Mouse (Mus musculus): Measurements from ENCODE around the gene Zeb2. TPM values are rescaled to one million over a fixed set of nuclear protein-coding genes. Genes with fewer than 3 reads are reported as not detected.
A peak's percentile ranks its signal among the peaks of the same experiment; 100 is the strongest.

Zeb2 gene
- polyA plus RNA-seq, 1 experiment: 1,127 TPM

DNA sequence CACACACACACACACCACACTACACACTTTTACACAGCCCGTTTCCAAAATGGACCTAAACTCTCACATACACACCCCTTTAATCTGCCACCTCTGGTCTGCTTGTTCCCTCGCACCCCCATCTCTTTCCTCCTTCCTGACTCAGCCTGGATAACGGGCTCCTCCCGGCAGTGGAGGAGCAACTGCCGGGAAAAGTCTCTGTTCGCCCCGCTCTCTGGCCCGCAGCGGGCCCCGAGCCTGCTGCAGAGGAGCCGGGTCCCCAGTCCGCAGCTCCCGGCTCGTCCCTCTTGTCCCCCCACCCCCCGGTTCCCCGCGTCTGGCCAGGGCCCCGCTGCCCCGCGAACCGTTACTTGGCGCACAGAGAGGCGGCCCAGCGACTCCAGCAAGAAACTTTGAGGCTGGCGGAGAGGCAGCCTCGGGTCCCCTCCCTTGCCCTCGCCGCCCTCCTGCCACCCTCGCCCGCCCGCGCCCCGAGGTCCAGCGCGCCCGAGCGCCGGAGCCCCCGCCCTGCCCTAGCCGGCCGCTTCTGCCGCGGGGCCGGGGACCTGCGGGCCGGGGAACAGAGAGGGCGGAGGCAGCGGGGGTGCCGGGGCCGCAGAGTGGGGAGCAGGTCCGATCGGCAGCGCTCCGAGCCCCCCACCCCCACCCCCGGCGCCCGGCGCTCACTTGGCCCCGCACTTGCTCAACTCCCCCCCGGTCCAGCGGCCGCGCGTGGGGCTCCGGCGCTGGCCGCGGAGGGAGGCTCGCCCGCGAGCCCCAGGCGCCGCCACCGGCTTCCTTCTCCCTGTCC lies 7.8 kb downstream of the Zeb2 start:
- peak overlapping the region; percentile 100 for H3K27ac ChIP-seq (ENCODE audit: insufficient read depth, low read depth, low read length)
- no peak for TF ChIP-seq CTCF (IDR thresholded peaks at IDR 0.05; ENCODE audit: insufficient read depth, low read depth, low read length)
- TF ChIP-seq POLR2A (IDR thresholded peaks at IDR 0.05; ENCODE audit: insufficient read depth, low read depth, low read length): no peak
- peak overlapping the region; percentile 97 for H3K4me3 ChIP-seq (ENCODE audit: insufficient read depth, low read depth, low read length)
- H3K4me1 ChIP-seq (ENCODE audit: control insufficient read depth, insufficient read depth, low read length): peaks cover 8% of the 10 kb centered on the region; the same call in 1 of the 2 replicates
- WGBS: 1% methylated on average over 69 of the region's 74 CpGs

DNA sequence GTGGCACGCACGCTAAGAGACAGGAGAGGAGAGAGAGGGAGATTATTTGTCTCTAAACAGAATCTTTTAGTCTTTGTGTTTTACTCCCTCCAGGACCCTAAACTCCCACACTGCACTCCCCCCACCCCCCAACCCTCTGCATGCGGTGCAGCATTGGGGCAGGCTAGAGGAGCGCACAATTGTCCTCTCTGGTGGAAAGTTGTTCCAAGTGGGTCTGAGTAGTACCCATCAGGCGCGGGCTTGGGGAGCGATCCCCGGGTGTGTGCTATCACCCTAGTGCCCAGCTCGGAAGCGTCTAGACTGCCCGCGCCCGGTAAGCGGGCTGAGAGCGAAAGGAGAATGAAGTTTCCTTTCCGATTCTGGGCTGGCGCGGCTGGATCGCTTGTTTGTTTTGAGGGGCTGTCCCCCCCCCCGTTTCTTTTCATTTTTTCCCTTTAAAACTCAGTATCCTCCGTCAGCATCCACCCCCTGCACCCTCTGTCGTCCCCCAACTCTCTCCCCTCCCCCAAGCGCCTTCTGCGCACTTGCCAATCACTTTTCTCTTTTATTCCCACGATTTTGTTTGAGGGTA lies 8.6 kb downstream of the Zeb2 start:
- TF ChIP-seq POLR2A (IDR thresholded peaks at IDR 0.05; ENCODE audit: insufficient read depth, low read depth, low read length): 0 out of 2 replicates have a peak, but pooled peaks have one; percentile 31
- TF ChIP-seq CTCF (IDR thresholded peaks at IDR 0.05; ENCODE audit: insufficient read depth, low read depth, low read length): no peak
- Histone ChIP-seq H3K4me3 (ENCODE audit: insufficient read depth, low read depth, low read length) (peak overlapping the region; percentile 97), H3K27ac (ENCODE audit: insufficient read depth, low read depth, low read length) (peak overlapping the region; percentile 100), H3K4me1 (ENCODE audit: control insufficient read depth, insufficient read depth, low read length) (peaks cover 8% of the 10 kb centered on the region; the same call in 1 of the 2 replicates)
- 3% methylated on average over 25 of the region's 25 CpGs for WGBS

DNA sequence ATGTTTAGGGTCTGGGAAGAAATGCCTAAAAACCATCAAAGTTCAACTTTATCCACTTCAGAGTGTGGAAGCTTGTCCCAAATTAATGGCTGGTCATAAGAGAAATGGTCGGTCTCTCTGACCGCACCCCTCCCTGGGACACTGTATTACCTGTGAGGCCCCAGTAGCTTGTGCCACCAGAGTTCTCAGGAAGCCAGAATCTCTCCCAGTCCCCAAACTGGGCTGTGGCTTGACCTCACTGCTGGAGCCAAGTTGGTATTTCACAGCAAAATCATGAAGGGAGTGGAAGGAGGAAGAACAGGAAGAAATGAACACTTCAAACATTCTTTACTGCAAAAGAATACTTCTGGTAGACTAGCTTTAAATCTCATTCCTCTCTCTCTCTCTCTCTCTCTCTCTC lies 9.6 kb downstream of the Zeb2 start:
- Histone ChIP-seq H3K4me1 (ENCODE audit: control insufficient read depth, insufficient read depth, low read length) (peaks cover 8% of the 10 kb centered on the region; the same call in 1 of the 2 replicates), H3K4me3 (ENCODE audit: insufficient read depth, low read depth, low read length) (peak overlapping the region; percentile 42), H3K27ac (ENCODE audit: insufficient read depth, low read depth, low read length) (peak overlapping the region; percentile 100)
- 18% methylated on average over 2 of the region's 2 CpGs for WGBS
- TF ChIP-seq POLR2A (IDR thresholded peaks at IDR 0.05; ENCODE audit: insufficient read depth, low read depth, low read length): no peak
- TF ChIP-seq CTCF (IDR thresholded peaks at IDR 0.05; ENCODE audit: insufficient read depth, low read depth, low read length): no peak

DNA sequence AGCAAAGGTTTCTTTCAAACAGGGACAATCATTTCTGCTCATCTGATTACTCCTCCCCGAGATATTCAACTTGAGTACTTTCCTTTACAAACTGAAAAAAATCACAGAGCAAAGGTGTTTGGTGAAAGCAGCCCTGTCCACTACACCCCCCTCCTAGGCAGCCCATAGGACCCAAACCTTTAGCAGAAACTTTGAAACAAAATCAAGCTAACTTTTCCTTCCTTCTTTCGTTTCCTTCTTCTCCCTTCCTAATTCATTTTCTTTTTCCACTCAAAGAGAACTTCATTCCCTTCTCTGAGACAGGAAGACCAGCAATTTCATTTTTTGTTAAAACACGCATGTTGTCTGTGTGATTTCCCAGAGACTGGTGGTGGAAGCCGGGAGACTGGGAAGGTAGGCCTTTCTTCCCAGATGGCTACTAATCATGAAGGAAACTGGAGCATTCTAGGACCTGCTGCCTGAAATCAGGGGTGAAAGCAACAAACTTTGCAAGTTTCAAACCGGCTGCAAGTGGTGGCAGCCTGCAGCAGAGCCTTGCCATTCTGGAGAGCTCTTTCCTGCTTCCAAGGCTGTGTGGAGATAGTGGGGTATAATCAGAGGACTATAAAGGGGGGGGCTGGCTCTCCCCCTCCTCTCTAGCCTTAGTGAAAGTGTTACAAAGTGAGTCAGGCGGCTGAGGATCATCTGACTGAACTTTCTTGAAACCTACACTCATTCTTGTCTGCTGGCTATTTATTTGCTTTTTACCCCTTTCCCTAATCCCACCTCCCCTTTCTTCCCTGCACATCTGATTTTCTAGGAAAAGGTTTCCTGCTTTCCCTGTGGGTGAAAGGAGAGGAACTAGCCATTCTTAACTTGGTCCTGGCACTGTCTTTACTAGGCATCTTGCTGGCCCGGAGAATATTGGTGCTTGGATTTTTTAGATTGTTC lies 11.0 kb downstream of the Zeb2 start:
- peaks cover 8% of the 10 kb centered on the region; the same call in 1 of the 2 replicates for H3K4me1 ChIP-seq (ENCODE audit: control insufficient read depth, insufficient read depth, low read length)
- peak overlapping the region; percentile 88 for H3K27ac ChIP-seq (ENCODE audit: insufficient read depth, low read depth, low read length)
- no peak for TF ChIP-seq POLR2A (IDR thresholded peaks at IDR 0.05; ENCODE audit: insufficient read depth, low read depth, low read length)
- TF ChIP-seq CTCF (IDR thresholded peaks at IDR 0.05; ENCODE audit: insufficient read depth, low read depth, low read length): no peak
- H3K4me3 ChIP-seq (ENCODE audit: insufficient read depth, low read depth, low read length): peak overlapping the region; percentile 41
- WGBS: 17% methylated on average over 7 of the region's 7 CpGs

DNA sequence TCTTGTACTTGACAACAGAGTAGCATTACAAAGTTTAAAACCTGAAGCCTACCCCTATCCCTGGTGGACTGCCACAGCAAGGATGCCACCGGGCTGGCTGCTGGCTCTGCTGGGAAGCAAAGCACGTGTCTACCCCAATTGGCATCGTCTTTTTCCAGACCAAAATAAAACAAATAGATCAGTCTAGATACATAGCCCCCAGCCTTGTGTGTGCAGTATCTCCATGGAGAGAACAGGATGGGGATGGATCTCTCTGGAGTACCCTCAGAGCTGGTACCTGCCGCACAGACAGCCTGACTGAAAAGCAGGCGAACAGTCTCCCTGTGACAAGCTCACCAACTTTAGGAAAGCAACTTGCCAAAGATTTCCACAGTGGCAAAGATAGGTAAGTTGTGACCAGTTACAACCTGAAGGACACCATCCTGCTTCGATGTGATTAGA lies 11.9 kb downstream of the Zeb2 start:
- 17% methylated on average over 6 of the region's 6 CpGs for WGBS
- TF ChIP-seq CTCF (IDR thresholded peaks at IDR 0.05; ENCODE audit: insufficient read depth, low read depth, low read length): no peak
- peak overlapping the region; percentile 32 for H3K4me3 ChIP-seq (ENCODE audit: insufficient read depth, low read depth, low read length)
- H3K4me1 ChIP-seq (ENCODE audit: control insufficient read depth, insufficient read depth, low read length): peaks cover 11% of the 10 kb centered on the region; the same call in 1 of the 2 replicates
- H3K27ac ChIP-seq (ENCODE audit: insufficient read depth, low read depth, low read length): peak overlapping the region; percentile 88

DNA sequence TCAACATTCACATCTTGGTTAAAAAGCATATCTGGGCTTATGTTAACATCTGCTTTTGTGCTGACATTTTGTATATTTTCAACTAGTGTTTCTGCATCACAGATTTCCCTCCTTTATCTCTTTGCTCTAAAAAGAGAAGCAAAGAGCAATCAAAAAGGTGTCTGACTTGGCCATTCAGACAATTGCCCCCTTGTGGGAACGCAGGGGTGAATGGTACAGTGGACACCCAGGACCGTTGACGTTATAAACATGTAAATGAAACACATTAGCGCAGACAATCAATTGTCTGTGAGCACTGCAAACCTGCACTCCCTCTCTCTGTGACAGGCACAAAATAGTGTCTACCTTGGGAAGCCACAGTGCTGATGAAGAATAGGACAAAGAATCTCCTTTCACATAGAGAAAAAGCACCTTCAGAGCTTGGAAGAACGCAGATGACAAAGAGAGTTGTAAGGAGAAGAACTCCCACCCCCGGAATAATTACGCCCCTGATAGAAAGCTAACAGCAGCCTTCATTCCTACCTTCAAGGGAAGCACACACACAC lies 12.6 kb downstream of the Zeb2 start:
- H3K4me3 ChIP-seq (ENCODE audit: insufficient read depth, low read depth, low read length): peak overlapping the region; percentile 8; the same call in 1 of the 2 replicates
- no peak for TF ChIP-seq POLR2A (IDR thresholded peaks at IDR 0.05; ENCODE audit: insufficient read depth, low read depth, low read length)
- no peak for TF ChIP-seq CTCF (IDR thresholded peaks at IDR 0.05; ENCODE audit: insufficient read depth, low read depth, low read length)
- H3K4me1 ChIP-seq (ENCODE audit: control insufficient read depth, insufficient read depth, low read length): peaks cover 11% of the 10 kb centered on the region; the same call in 1 of the 2 replicates
- peak overlapping the region; percentile 88 for H3K27ac ChIP-seq (ENCODE audit: insufficient read depth, low read depth, low read length)
- WGBS: 8% methylated on average over 7 of the region's 7 CpGs

DNA sequence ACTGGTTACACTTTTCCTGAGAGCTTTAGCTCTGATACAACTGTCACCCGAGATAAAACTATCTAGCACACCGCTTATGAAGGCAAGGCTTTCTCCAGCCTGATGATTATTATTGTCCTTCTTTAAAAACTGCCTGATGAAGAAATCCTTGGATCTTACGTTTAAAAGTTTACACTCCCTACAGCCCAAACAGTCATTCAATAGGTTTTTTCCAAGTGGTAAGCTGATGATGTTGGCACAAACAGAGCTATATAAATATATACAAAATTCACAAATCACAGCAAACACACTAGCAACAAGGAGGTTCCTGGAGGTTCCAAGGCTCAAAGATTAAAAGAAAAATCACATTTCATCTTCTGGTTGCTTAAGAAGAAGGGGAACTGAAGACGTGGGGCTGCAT lies 13.1 kb downstream of the Zeb2 start:
- no peak overlapping the region for H3K4me3 ChIP-seq (ENCODE audit: insufficient read depth, low read depth, low read length)
- no peak for TF ChIP-seq CTCF (IDR thresholded peaks at IDR 0.05; ENCODE audit: insufficient read depth, low read depth, low read length)
- peaks cover 11% of the 10 kb centered on the region; the same call in 1 of the 2 replicates for H3K4me1 ChIP-seq (ENCODE audit: control insufficient read depth, insufficient read depth, low read length)
- H3K27ac ChIP-seq (ENCODE audit: insufficient read depth, low read depth, low read length): peak overlapping the region; percentile 93
- 21% methylated on average over 4 of the region's 4 CpGs for WGBS

Measured in olfactory bulb, adult 2 months (tissue).